Mouse (Mus musculus): ENCODE data around the gene Aspg. TPM values are rescaled to one million over a fixed set of nuclear protein-coding genes. Genes with fewer than 3 reads are reported as not detected.
A peak's percentile ranks its signal among the peaks of the same experiment; 100 is the strongest.

Gene Aspg
- polyA plus RNA-seq, 1 experiment, result not detected

GRCm38 (mm10) chr12:112126931-112127635 is 20.6 kb downstream of the Aspg start:
- H3K4me1 ChIP-seq (ENCODE audit: control insufficient read depth), result no peaks in the 10 kb centered on the region
- no peak for TF ChIP-seq GATA1 (IDR thresholded peaks at IDR 0.05; ENCODE audit: low read length)
- no peak for TF ChIP-seq TAL1 (IDR thresholded peaks at IDR 0.05; ENCODE audit: low read length)
- no peaks in the 10 kb centered on the region for H3K36me3 ChIP-seq (ENCODE audit: control insufficient read depth)
- H3K4me3 ChIP-seq (replicated peaks), result no peak overlapping the region
- H3K27me3 ChIP-seq (ENCODE audit: control insufficient read depth), result peaks cover 37% of the 10 kb centered on the region
- no peaks in the 10 kb centered on the region for H3K9me3 ChIP-seq (ENCODE audit: control insufficient read depth, low read length)

GRCm38 (mm10) chr12:112128526-112128925 is 22.0 kb downstream of the Aspg start:
- Histone ChIP-seq H3K4me1 (ENCODE audit: control insufficient read depth) (no peaks in the 10 kb centered on the region), H3K27me3 (ENCODE audit: control insufficient read depth) (peaks cover 47% of the 10 kb centered on the region), H3K36me3 (ENCODE audit: control insufficient read depth) (no peaks in the 10 kb centered on the region), H3K9me3 (ENCODE audit: control insufficient read depth, low read length) (no peaks in the 10 kb centered on the region), H3K4me3 (replicated peaks) (no peak overlapping the region)
- no peak for TF ChIP-seq GATA1 (IDR thresholded peaks at IDR 0.05; ENCODE audit: low read length)
- no peak for TF ChIP-seq TAL1 (IDR thresholded peaks at IDR 0.05; ENCODE audit: low read length)

- Histone ChIP-seq H3K9me3 (ENCODE audit: control insufficient read depth, low read length) (no peaks in the 10 kb centered on the region), H3K4me1 (ENCODE audit: control insufficient read depth) (no peaks in the 10 kb centered on the region), H3K36me3 (ENCODE audit: control insufficient read depth) (no peaks in the 10 kb centered on the region), H3K27me3 (ENCODE audit: control insufficient read depth) (peaks cover 47% of the 10 kb centered on the region), H3K4me3 (replicated peaks) (no peak overlapping the region)
- TF ChIP-seq TAL1 (IDR thresholded peaks at IDR 0.05; ENCODE audit: low read length), result no peak
- no peak for TF ChIP-seq GATA1 (IDR thresholded peaks at IDR 0.05; ENCODE audit: low read length)
Measured at GRCm38 (mm10) chr12:112129300-112129856, 22.9 kb downstream of the Aspg start.

GRCm38 (mm10) chr12:112130161-112130860 is 23.8 kb downstream of the Aspg start:
- H3K4me1 ChIP-seq (ENCODE audit: control insufficient read depth), result no peaks in the 10 kb centered on the region
- H3K9me3 ChIP-seq (ENCODE audit: control insufficient read depth, low read length), result no peaks in the 10 kb centered on the region
- TF ChIP-seq GATA1 (IDR thresholded peaks at IDR 0.05; ENCODE audit: low read length) (no peak), TAL1 (IDR thresholded peaks at IDR 0.05; ENCODE audit: low read length) (no peak)
- H3K4me3 ChIP-seq (replicated peaks), result peak overlapping the region; percentile 50
- peaks cover 47% of the 10 kb centered on the region for H3K27me3 ChIP-seq (ENCODE audit: control insufficient read depth)
- no peaks in the 10 kb centered on the region for H3K36me3 ChIP-seq (ENCODE audit: control insufficient read depth)

- H3K4me1 ChIP-seq (ENCODE audit: control insufficient read depth), result no peaks in the 10 kb centered on the region
- no peak overlapping the region for H3K4me3 ChIP-seq (replicated peaks)
- no peaks in the 10 kb centered on the region for H3K9me3 ChIP-seq (ENCODE audit: control insufficient read depth, low read length)
- H3K36me3 ChIP-seq (ENCODE audit: control insufficient read depth), result no peaks in the 10 kb centered on the region
- peaks cover 47% of the 10 kb centered on the region for H3K27me3 ChIP-seq (ENCODE audit: control insufficient read depth)
- TF ChIP-seq TAL1 (IDR thresholded peaks at IDR 0.05; ENCODE audit: low read length), result no peak
- no peak for TF ChIP-seq GATA1 (IDR thresholded peaks at IDR 0.05; ENCODE audit: low read length)
Measured at GRCm38 (mm10) chr12:112130957-112131356, 24.5 kb downstream of the Aspg start.

GRCm38 (mm10) chr12:112140231-112140630 is 33.8 kb downstream of the Aspg start:
- Histone ChIP-seq H3K9me3 (ENCODE audit: control insufficient read depth, low read length) (peaks cover 5% of the 10 kb centered on the region; the same call in 1 of the 2 replicates), H3K36me3 (ENCODE audit: control insufficient read depth) (no peaks in the 10 kb centered on the region), H3K4me3 (replicated peaks) (no peak overlapping the region), H3K4me1 (ENCODE audit: control insufficient read depth) (no peaks in the 10 kb centered on the region; the same call in 1 of the 2 replicates), H3K27me3 (ENCODE audit: control insufficient read depth) (peaks cover 45% of the 10 kb centered on the region)
- TF ChIP-seq TAL1 (IDR thresholded peaks at IDR 0.05; ENCODE audit: low read length) (no peak), GATA1 (IDR thresholded peaks at IDR 0.05; ENCODE audit: low read length) (no peak)

- Histone ChIP-seq H3K4me3 (replicated peaks) (no peak overlapping the region), H3K9me3 (ENCODE audit: control insufficient read depth, low read length) (peaks cover 5% of the 10 kb centered on the region; the same call in 1 of the 2 replicates), H3K27me3 (ENCODE audit: control insufficient read depth) (peaks cover 50% of the 10 kb centered on the region), H3K4me1 (ENCODE audit: control insufficient read depth) (peaks cover 4% of the 10 kb centered on the region), H3K36me3 (ENCODE audit: control insufficient read depth) (no peaks in the 10 kb centered on the region)
- no peak for TF ChIP-seq TAL1 (IDR thresholded peaks at IDR 0.05; ENCODE audit: low read length)
- TF ChIP-seq GATA1 (IDR thresholded peaks at IDR 0.05; ENCODE audit: low read length), result no peak
Measured at GRCm38 (mm10) chr12:112140745-112141144, 34.3 kb downstream of the Aspg start.

GRCm38 (mm10) chr12:112141300-112141699 is 34.8 kb downstream of the Aspg start:
- H3K36me3 ChIP-seq (ENCODE audit: control insufficient read depth), result no peaks in the 10 kb centered on the region
- H3K4me3 ChIP-seq (replicated peaks), result no peak overlapping the region
- H3K27me3 ChIP-seq (ENCODE audit: control insufficient read depth), result peaks cover 55% of the 10 kb centered on the region
- peaks cover 5% of the 10 kb centered on the region; the same call in 1 of the 2 replicates for H3K9me3 ChIP-seq (ENCODE audit: control insufficient read depth, low read length)
- H3K4me1 ChIP-seq (ENCODE audit: control insufficient read depth), result peaks cover 8% of the 10 kb centered on the region
- TF ChIP-seq TAL1 (IDR thresholded peaks at IDR 0.05; ENCODE audit: low read length) (no peak), GATA1 (IDR thresholded peaks at IDR 0.05; ENCODE audit: low read length) (no peak)
